ENCODE assay signal across 9 mouse cellular contexts in the genomic region with DNA sequence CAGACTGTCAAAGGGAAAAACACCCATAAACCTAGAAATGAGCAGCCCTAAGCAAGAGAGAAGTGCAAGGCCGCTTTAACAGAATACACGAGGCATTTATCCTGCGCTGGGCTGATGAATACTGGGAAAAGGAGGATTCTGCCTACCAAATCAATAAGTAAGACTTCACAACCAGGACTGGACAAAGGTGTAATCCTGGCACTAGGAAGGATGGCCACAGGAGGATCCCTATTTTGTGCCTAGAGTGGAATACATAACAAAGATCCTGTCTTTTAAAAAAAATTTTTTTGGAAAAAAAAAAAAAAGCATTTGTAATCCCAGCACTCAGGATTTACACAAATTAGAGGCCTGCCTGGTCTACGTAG. TPM values are rescaled to one million over a fixed set of nuclear protein-coding genes. Genes with fewer than 3 reads are reported as not detected.
DNase-seq lines count a peak whose midpoint lies in the region; ATAC-seq and TF ChIP-seq lines count a peak whose summit lies in the region.
"Had no signal": no experiment of that assay in that cellular context is flagged by ENCODE, and none has a peak within 500 bp of the region (broad histone marks: within the 10 kb centered on the region; RNA-seq: fewer than 3 reads in every experiment).

No protein-coding gene starts in this region.

- H3K4me3 ChIP-seq in heart, embryonic 15.5 days: peak overlapping the region; percentile 95
- H3K4me3 ChIP-seq in MEL (ENCODE audit: control insufficient read depth in 1 of 2, insufficient read depth in 1 of 2, low read depth in 2 of 2, low read length in 2 of 2): peak overlapping the region; percentile 27 to 69
- peak overlapping the region; percentile 82 for H3K4me3 ChIP-seq in hindbrain, embryonic 12.5 days
- H3K4me3 ChIP-seq in midbrain, embryonic 11.5 days (ENCODE audit: low read depth, low read length): peak overlapping the region; percentile 77

- H3K9me3 ChIP-seq in heart, embryonic 15.5 days (replicated peaks): no peaks in the 10 kb centered on the region
- no peaks in the 10 kb centered on the region for H3K9me3 ChIP-seq in MEL (replicated peaks; ENCODE audit: insufficient read depth, low read length)
- H3K9me3 ChIP-seq in hindbrain, embryonic 12.5 days (replicated peaks): no peaks in the 10 kb centered on the region
- 0 out of 2 replicates have a peak, but pooled peaks cover 2% of the 10 kb centered on the region for H3K9me3 ChIP-seq in midbrain, embryonic 11.5 days (ENCODE audit: control insufficient read depth, low read length)

- no peak for TF ChIP-seq RAD21 in MEL (IDR thresholded peaks at IDR 0.05; ENCODE audit: low read depth, low read length)

- peak in 1 of 2 experiments; percentile 64; a peak in 2 of 4 replicates for TF ChIP-seq EP300 in MEL (IDR thresholded peaks at IDR 0.05; ENCODE audit: low read depth in 1 of 2, low read length in 2 of 2)

- H3K4me1 ChIP-seq in heart, embryonic 15.5 days (replicated peaks): peaks cover 3% of the 10 kb centered on the region; the same call in 1 of the 2 replicates
- H3K4me1 ChIP-seq in MEL (ENCODE audit: control insufficient read depth in 1 of 2, insufficient read depth in 2 of 2, low read length in 2 of 2): peaks cover 15 to 23% of the 10 kb centered on the region in 2 experiments
- no peaks in the 10 kb centered on the region for H3K4me1 ChIP-seq in hindbrain, embryonic 12.5 days
- H3K4me1 ChIP-seq in midbrain, embryonic 11.5 days (ENCODE audit: control insufficient read depth, insufficient read depth, low read length): peaks cover 3% of the 10 kb centered on the region; the same call in 1 of the 2 replicates

- 26% methylated on average over 4 of the region's 4 CpGs for WGBS in heart, embryonic 15.5 days
- WGBS in hindbrain, embryonic 12.5 days: 24% methylated on average over 4 of the region's 4 CpGs
- WGBS in midbrain, embryonic 11.5 days: 25% methylated on average over 4 of the region's 4 CpGs

- no peak overlapping the region for H3K9ac ChIP-seq in heart, embryonic 15.5 days
- H3K9ac ChIP-seq in MEL (ENCODE audit: control insufficient read depth, low read depth, low read length, poor library complexity, severe bottlenecking): peak overlapping the region; percentile 52
- peak overlapping the region; percentile 79; the same call in 1 of the 2 replicates for H3K9ac ChIP-seq in hindbrain, embryonic 12.5 days
- H3K9ac ChIP-seq in midbrain, embryonic 11.5 days (ENCODE audit: low read length): no peak overlapping the region; the same call in 1 of the 2 replicates

- no peak overlapping the region for H3K27ac ChIP-seq in heart, embryonic 15.5 days
- H3K27ac ChIP-seq in MEL (ENCODE audit: control insufficient read depth, low read depth, low read length): peak overlapping the region; percentile 7; the same call in 1 of the 2 replicates
- H3K27ac ChIP-seq in hindbrain, embryonic 12.5 days: peak overlapping the region; percentile 88; the same call in 1 of the 2 replicates
- no peak overlapping the region for H3K27ac ChIP-seq in midbrain, embryonic 11.5 days (ENCODE audit: low read depth, low read length)

- H3K36me3 ChIP-seq in heart, embryonic 15.5 days: no peaks in the 10 kb centered on the region; the same call in 1 of the 2 replicates
- H3K36me3 ChIP-seq in MEL (ENCODE audit: control insufficient read depth in 1 of 2, insufficient read depth in 2 of 2, low read length in 2 of 2): peaks cover 23 to 33% of the 10 kb centered on the region in 2 experiments
- 0 out of 2 replicates have a peak, but pooled peaks cover 6% of the 10 kb centered on the region for H3K36me3 ChIP-seq in hindbrain, embryonic 12.5 days
- no peaks in the 10 kb centered on the region; the same call in 1 of the 2 replicates for H3K36me3 ChIP-seq in midbrain, embryonic 11.5 days (ENCODE audit: control insufficient read depth, insufficient read depth, low read length)

- H3K27me3 ChIP-seq in heart, embryonic 15.5 days: 0 out of 2 replicates have a peak, but pooled peaks cover 17% of the 10 kb centered on the region
- H3K27me3 ChIP-seq in MEL (ENCODE audit: control insufficient read depth in 1 of 2, insufficient read depth in 2 of 2, low read length in 2 of 2): no peaks in the 10 kb centered on the region
- H3K27me3 ChIP-seq in hindbrain, embryonic 12.5 days: no peaks in the 10 kb centered on the region
- H3K27me3 ChIP-seq in midbrain, embryonic 11.5 days (ENCODE audit: control insufficient read depth, insufficient read depth, low read length): no peaks in the 10 kb centered on the region

- no peak for TF ChIP-seq CTCF in MEL (IDR thresholded peaks at IDR 0.05 in 2 of 3, conservative IDR thresholded peaks at IDR 0.05 in 1 of 3; ENCODE audit: control insufficient read depth in 1 of 3, insufficient read depth in 1 of 3, low read depth in 2 of 3, low read length in 3 of 3, poor library complexity in 1 of 3, severe bottlenecking in 1 of 3)

- no peak for TF ChIP-seq POLR2A in MEL (IDR thresholded peaks at IDR 0.05; ENCODE audit: control insufficient read depth in 1 of 2, insufficient read depth in 1 of 2, low read depth in 1 of 2, low read length in 2 of 2, poor library complexity in 1 of 2)

- no peak for ATAC-seq in heart, embryonic 15.5 days (replicated peaks; ENCODE audit: insufficient number of reproducible peaks, insufficient read depth, low FRiP score, low read depth)
- ATAC-seq in hindbrain, embryonic 12.5 days (ENCODE audit: low FRiP score): no peak; the same call in 1 of the 2 replicates
- 0 out of 2 replicates have a peak, but pooled peaks have one; percentile 10 for ATAC-seq in midbrain, embryonic 11.5 days (ENCODE audit: low FRiP score)

- H3K79me2 ChIP-seq in MEL (ENCODE audit: control insufficient read depth, insufficient read depth, low read length, poor library complexity): peaks cover 20% of the 10 kb centered on the region

- H3K4me2 ChIP-seq in heart, embryonic 15.5 days: peak overlapping the region; percentile 93
- H3K4me2 ChIP-seq in hindbrain, embryonic 12.5 days (replicated peaks): peak overlapping the region; percentile 59
- H3K4me2 ChIP-seq in midbrain, embryonic 11.5 days: peak overlapping the region; percentile 65; the same call in 1 of the 2 replicates

- no peak for DNase-seq in heart, postnatal 4 days
- DNase-seq in MEL (ENCODE audit: low read depth, low spot score): no peak
- DNase-seq in midbrain, embryonic 11.5 days (ENCODE audit: low spot score, missing footprints): no peak
- no peak for DNase-seq in adrenal gland, postnatal 4 days (ENCODE audit: low spot score in 2 of 2)
- no peak for DNase-seq in cerebellum, adult 11-12 months
- DNase-seq in thymus, postnatal 25 days: no peak

TF ChIP-seq in MEL, 35 proteins besides CTCF, POLR2A, EP300 and RAD21:
- peak; percentile 74 for TF ChIP-seq ZNF384 (IDR thresholded peaks at IDR 0.05; ENCODE audit: low read depth, low read length)
- TF ChIP-seq NRF1 (IDR thresholded peaks at IDR 0.05; ENCODE audit: insufficient read depth, low read depth, low read length, poor library complexity, severe bottlenecking): no peak; the same call in 1 of the 2 replicates
- TF ChIP-seq JUND (IDR thresholded peaks at IDR 0.05; ENCODE audit: low read depth, low read length): 0 out of 2 replicates have a peak, but pooled peaks have one; percentile 71
- TF ChIP-seq ZKSCAN1 (IDR thresholded peaks at IDR 0.05; ENCODE audit: low read depth, low read length): 0 out of 2 replicates have a peak, but pooled peaks have one; percentile 18
- TF ChIP-seq ELF1 (IDR thresholded peaks at IDR 0.05; ENCODE audit: low read depth, low read length): no peak
- TF ChIP-seq MYC (IDR thresholded peaks at IDR 0.05; ENCODE audit: low read depth, low read length): peak; percentile 14; the same call in 1 of the 2 replicates
- TF ChIP-seq GABPA (IDR thresholded peaks at IDR 0.05; ENCODE audit: low read depth, low read length): peak; percentile 12; the same call in 1 of the 2 replicates

RNA-seq across cellular contexts. Expression of a gene that starts 0.3 kb away (rescaled TPM):
- 6.3 and 9.1 TPM in 2 replicates for polyA plus RNA-seq in heart, embryonic 15.5 days (2015; fragmentation: Nextera tagmentation; extraction: Ambion mirVana)
- 10 to 100 TPM; 11.4 TPM for total RNA-seq in heart, postnatal 4 days (2021)
- total RNA-seq in MEL (2012; rRNA removed): 62.3 and 68.4 TPM in 2 replicates
- polyA plus RNA-seq in MEL (2012; ENCODE audit: insufficient read depth in 1 of 2, insufficient read length in 2 of 2, low read depth in 1 of 2, low replicate concordance in 2 of 2, missing spikeins in 1 of 2): 100 to 1,000 TPM in 1 of 2 experiments, 10 to 100 TPM in 1; 82.0 to 167 TPM
- 17.6 and 18.5 TPM in 2 replicates for polyA plus RNA-seq in hindbrain, embryonic 12.5 days (2016; fragmentation: Nextera tagmentation; extraction: Ambion mirVana)
- polyA plus RNA-seq in midbrain, embryonic 11.5 days (2014; fragmentation: Nextera tagmentation; extraction: Ambion mirVana): 12.9 and 13.6 TPM in 2 replicates
- total RNA-seq in adrenal gland, postnatal 4 days (2021): 10 to 100 TPM; 70.0 to 74.7 TPM

RNA-seq across cellular contexts. Expression of a gene that starts 49.1 kb away (rescaled TPM):
- polyA plus RNA-seq in heart, embryonic 15.5 days (2015; fragmentation: Nextera tagmentation; extraction: Ambion mirVana): 0.83 and 0.94 TPM in 2 replicates
- 1 to 10 TPM; 3.9 to 5.1 TPM for total RNA-seq in heart, postnatal 4 days (2021)
- 0.27 and 0.69 TPM in 2 replicates for total RNA-seq in MEL (2012; rRNA removed)
- polyA plus RNA-seq in MEL (2012; ENCODE audit: insufficient read depth in 1 of 2, insufficient read length in 2 of 2, low read depth in 1 of 2, low replicate concordance in 2 of 2, missing spikeins in 1 of 2): under 1 TPM in 1 of 2 experiments, not detected in 1; 0.78 TPM
- polyA plus RNA-seq in hindbrain, embryonic 12.5 days (2016; fragmentation: Nextera tagmentation; extraction: Ambion mirVana): not detected in 2 replicates
- polyA plus RNA-seq in midbrain, embryonic 11.5 days (2014; fragmentation: Nextera tagmentation; extraction: Ambion mirVana): 0.26 and 0.54 TPM in 2 replicates
- not detected for total RNA-seq in adrenal gland, postnatal 4 days (2021)
- total RNA-seq: liver, adult 2 months had no signal
- polyA plus RNA-seq: liver, adult 2 months had no signal

Comparison
In these comparisons a context has a peak if more than half of its experiments do, and no peak if none do; other contexts are left out.
1. H3K27ac ChIP-seq: peak in MEL (single experiment) and hindbrain, embryonic 12.5 days (single experiment); none in heart, embryonic 15.5 days (single experiment) and midbrain, embryonic 11.5 days (single experiment).
2. H3K9ac ChIP-seq: peak in MEL (single experiment) and hindbrain, embryonic 12.5 days (single experiment); none in heart, embryonic 15.5 days (single experiment) and midbrain, embryonic 11.5 days (single experiment).
3. Peak in every context shown above with its lines, with median percentiles within 50 percentile points of each other: H3K4me2 ChIP-seq and H3K4me3 ChIP-seq.